Mouse (Mus musculus): Measurements from ENCODE around the gene Ifitm6. TPM values are rescaled to one million over a fixed set of nuclear protein-coding genes. Genes with fewer than 3 reads are reported as not detected.
"Not testable (repeated sequence)": the region's sequence is repeated elsewhere in the genome, so short reads cannot be mapped to it uniquely, and the experiment has no call there.

Ifitm6 gene
- polyA plus RNA-seq, 1 experiment from 2014 or later = 0.27 TPM

DNA sequence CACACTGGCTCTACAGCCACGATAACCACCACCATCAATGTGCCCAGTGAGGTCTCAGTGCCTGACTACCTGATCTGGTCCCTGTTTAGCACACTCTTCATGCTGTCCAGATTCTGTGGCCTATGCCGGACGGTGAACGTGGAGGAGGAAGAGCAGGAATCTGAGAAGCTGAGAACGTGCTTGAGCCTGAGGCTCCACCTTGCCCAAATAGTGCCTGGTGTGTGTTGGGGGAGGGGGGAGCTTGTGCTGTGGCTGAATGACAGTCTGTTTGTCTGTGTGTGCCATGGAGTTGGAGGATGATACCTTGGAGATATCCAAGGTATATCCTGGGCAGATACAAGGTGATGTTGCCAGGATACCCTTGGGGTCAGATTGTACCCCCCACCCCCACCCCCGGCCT is 27.5 kb downstream of the Ifitm6 start:
- Histone ChIP-seq H3K4me2 (ENCODE audit: low read length) (no peak overlapping the region), H3K27me3 (replicated peaks; ENCODE audit: control insufficient read depth, insufficient read depth, low read length) (no peaks in the 10 kb centered on the region), H3K4me3 (ENCODE audit: low read depth, low read length) (no peak overlapping the region), H3K4me1 (ENCODE audit: control insufficient read depth, insufficient read depth, low read length) (no peaks in the 10 kb centered on the region), H3K9me3 (replicated peaks; ENCODE audit: control insufficient read depth, low read length) (no peaks in the 10 kb centered on the region), H3K9ac (ENCODE audit: low read length) (no peak overlapping the region), H3K36me3 (ENCODE audit: control insufficient read depth, insufficient read depth, low read length) (no peaks in the 10 kb centered on the region), H3K27ac (ENCODE audit: low read depth, low read length) (no peak overlapping the region)
- no peak for DNase-seq (ENCODE audit: low spot score)
- no peak for ATAC-seq
- WGBS = 80% methylated on average over 6 of the region's 6 CpGs

DNA sequence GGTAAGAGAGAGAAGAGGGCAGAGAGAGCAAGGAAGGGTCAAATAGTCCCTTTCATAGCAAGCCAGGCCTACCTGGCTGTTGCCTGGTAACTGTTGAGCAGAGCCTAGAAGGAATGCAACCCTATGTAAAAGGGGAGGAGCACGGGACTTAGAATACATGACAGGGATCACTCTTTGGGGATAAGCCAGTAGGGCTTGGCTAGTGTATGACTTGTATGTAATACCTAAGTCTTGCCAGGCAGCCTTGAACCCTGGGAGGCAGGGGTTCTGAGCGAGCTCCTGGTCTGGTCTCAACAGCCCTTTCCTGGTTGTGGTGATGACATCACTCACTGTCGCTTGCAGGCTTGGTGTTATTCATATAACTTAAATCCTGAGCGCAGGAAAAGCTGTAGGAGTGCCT is 28.7 kb downstream of the Ifitm6 start:
- ATAC-seq = no peak
- no peaks in the 10 kb centered on the region for H3K9me3 ChIP-seq (replicated peaks; ENCODE audit: control insufficient read depth, low read length)
- no peak overlapping the region for H3K4me2 ChIP-seq (ENCODE audit: low read length)
- no peak overlapping the region for H3K27ac ChIP-seq (ENCODE audit: low read depth, low read length)
- 80% methylated on average over 4 of the region's 4 CpGs for WGBS
- no peaks in the 10 kb centered on the region for H3K36me3 ChIP-seq (ENCODE audit: control insufficient read depth, insufficient read depth, low read length)
- no peak overlapping the region for H3K9ac ChIP-seq (ENCODE audit: low read length)
- DNase-seq (ENCODE audit: low spot score) = no peak
- no peak overlapping the region for H3K4me3 ChIP-seq (ENCODE audit: low read depth, low read length)
- H3K4me1 ChIP-seq (ENCODE audit: control insufficient read depth, insufficient read depth, low read length) = no peaks in the 10 kb centered on the region
- H3K27me3 ChIP-seq (replicated peaks; ENCODE audit: control insufficient read depth, insufficient read depth, low read length) = no peaks in the 10 kb centered on the region

DNA sequence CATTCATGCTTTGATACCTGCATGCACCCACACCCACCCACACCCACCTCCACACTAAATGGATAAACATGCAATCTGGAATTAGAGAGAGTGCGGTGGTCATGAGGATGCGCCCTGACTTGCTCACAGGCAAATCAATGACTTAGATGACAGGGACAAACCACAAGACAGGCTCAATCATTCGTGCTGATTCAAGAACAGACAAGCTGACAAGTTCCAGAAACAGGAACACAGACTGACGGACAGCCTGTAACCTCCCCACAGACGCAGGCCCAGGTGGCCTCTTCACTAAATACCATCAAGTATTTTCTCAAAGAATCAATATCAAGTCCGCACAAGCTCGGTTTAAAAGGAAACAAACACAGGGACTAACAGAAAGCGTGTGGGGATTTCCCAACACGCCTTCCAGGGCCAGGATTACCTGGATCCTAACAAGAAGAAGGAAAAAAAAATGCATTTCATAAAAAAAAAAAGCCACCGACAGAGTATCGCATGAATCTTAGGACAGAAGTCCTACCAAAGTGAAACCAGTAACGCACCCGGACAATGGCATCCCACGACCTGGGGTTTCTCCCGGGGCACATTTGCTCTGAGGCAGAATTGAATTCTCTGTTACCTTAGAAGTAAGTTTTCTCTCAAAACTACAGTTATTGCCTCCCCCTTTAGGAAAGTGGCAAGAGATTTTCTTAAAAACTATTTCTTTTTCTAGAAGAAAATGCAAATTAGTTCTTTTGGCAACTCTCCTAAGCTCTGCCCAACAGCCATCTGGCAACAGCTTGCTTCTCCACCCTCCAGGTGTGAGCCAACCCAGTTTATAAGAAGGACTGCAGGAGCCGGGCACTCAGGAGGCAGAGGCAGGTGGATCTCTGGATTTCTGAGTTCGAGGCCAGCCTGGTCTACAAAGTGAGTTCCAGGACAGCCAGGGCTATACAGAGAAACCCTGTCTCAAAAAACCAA is 30.3 kb downstream of the Ifitm6 start:
- Histone ChIP-seq H3K4me2 (ENCODE audit: low read length) (no peak overlapping the region), H3K4me3 (ENCODE audit: low read depth, low read length) (no peak overlapping the region), H3K9ac (ENCODE audit: low read length) (no peak overlapping the region), H3K9me3 (replicated peaks; ENCODE audit: control insufficient read depth, low read length) (no peaks in the 10 kb centered on the region), H3K4me1 (ENCODE audit: control insufficient read depth, insufficient read depth, low read length) (no peaks in the 10 kb centered on the region), H3K27ac (ENCODE audit: low read depth, low read length) (no peak overlapping the region), H3K36me3 (ENCODE audit: control insufficient read depth, insufficient read depth, low read length) (no peaks in the 10 kb centered on the region), H3K27me3 (replicated peaks; ENCODE audit: control insufficient read depth, insufficient read depth, low read length) (no peaks in the 10 kb centered on the region)
- ATAC-seq = no peak
- WGBS = 88% methylated on average over 17 of the region's 17 CpGs
- no peak for DNase-seq (ENCODE audit: low spot score)

DNA sequence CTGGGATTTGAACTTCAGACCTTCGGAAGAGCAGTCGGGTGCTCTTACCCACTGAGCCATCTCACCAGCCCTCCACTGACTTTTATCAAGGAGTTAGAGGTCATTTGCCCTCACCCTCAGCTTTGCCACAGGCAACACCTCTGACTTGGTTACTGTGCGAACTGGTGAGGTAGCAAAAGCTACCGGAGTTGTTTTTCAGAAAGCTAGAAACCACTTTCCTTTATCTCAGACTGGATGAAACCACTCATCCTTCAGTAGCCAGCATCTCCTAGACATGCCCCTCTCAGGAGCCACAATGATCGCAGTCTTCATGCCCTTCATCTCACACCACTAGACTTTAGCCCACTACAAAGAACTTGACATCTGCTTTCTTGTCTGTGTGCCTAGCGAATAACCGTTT is 34.8 kb downstream of the Ifitm6 start:
- no peaks in the 10 kb centered on the region for H3K4me1 ChIP-seq (ENCODE audit: control insufficient read depth, insufficient read depth, low read length)
- H3K27me3 ChIP-seq (replicated peaks; ENCODE audit: control insufficient read depth, insufficient read depth, low read length) = no peaks in the 10 kb centered on the region
- no peak overlapping the region for H3K9ac ChIP-seq (ENCODE audit: low read length)
- no peak for DNase-seq (ENCODE audit: low spot score)
- H3K9me3 ChIP-seq (replicated peaks; ENCODE audit: control insufficient read depth, low read length) = no peaks in the 10 kb centered on the region
- ATAC-seq = no peak
- WGBS = 95% methylated on average over 7 of the region's 7 CpGs
- H3K4me2 ChIP-seq (ENCODE audit: low read length) = no peak overlapping the region
- H3K4me3 ChIP-seq (ENCODE audit: low read depth, low read length) = no peak overlapping the region
- H3K36me3 ChIP-seq (ENCODE audit: control insufficient read depth, insufficient read depth, low read length) = no peaks in the 10 kb centered on the region
- H3K27ac ChIP-seq (ENCODE audit: low read depth, low read length) = no peak overlapping the region

DNA sequence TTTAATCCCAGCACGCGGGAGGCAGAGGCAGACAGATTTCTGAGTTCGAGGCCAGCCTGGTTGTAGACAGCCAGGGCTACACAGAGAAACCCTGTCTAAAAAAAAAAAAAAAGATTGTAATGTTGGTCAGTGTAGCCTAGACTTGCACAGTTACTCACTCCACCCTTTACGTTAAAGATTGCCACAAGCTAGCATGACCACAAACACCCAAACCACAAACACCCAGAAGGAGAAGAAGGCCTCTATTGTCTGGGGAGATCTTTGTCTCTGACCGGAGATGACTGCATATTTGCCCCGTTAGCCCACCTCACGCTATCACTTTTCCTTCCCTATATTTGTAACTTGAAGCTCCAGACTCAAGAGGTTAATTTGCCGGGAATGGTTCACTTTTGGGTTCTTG is 36.0 kb downstream of the Ifitm6 start:
- Histone ChIP-seq H3K4me1 (ENCODE audit: control insufficient read depth, insufficient read depth, low read length) (no peaks in the 10 kb centered on the region), H3K27ac (ENCODE audit: low read depth, low read length) (no peak overlapping the region), H3K4me2 (ENCODE audit: low read length) (no peak overlapping the region), H3K9me3 (replicated peaks; ENCODE audit: control insufficient read depth, low read length) (no peaks in the 10 kb centered on the region), H3K9ac (ENCODE audit: low read length) (no peak overlapping the region), H3K27me3 (replicated peaks; ENCODE audit: control insufficient read depth, insufficient read depth, low read length) (no peaks in the 10 kb centered on the region), H3K36me3 (ENCODE audit: control insufficient read depth, insufficient read depth, low read length) (no peaks in the 10 kb centered on the region), H3K4me3 (ENCODE audit: low read depth, low read length) (no peak overlapping the region)
- DNase-seq (ENCODE audit: low spot score) (no peak), ATAC-seq (no peak)
- 92% methylated on average over 8 of the region's 8 CpGs for WGBS

DNA sequence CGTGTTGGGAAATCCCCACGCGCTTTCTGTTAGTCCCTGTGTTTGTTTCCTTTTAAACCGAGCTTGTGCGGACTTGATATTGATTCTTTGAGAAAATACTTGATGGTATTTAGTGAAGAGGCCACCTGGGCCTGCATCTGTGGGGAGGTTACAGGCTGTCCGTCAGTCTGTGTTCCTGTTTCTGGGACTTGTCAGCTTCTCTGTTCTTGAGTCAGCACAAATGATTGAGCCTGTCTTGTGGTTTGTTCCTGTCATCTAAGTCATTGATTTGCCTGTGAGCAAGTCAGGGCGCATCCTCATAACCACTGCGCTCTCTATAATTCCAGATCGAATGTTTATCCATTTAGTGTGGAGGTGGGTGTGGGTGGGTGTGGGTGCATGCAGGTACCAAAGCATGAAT is 41.0 kb downstream of the Ifitm6 start:
- H3K27me3 ChIP-seq (replicated peaks; ENCODE audit: control insufficient read depth, insufficient read depth, low read length); H3K27ac ChIP-seq (ENCODE audit: low read depth, low read length); H3K9ac ChIP-seq (ENCODE audit: low read length); ATAC-seq; DNase-seq (ENCODE audit: low spot score); H3K36me3 ChIP-seq (ENCODE audit: control insufficient read depth, insufficient read depth, low read length); H3K4me3 ChIP-seq (ENCODE audit: low read depth, low read length); H3K4me1 ChIP-seq (ENCODE audit: control insufficient read depth, insufficient read depth, low read length); H3K4me2 ChIP-seq (ENCODE audit: low read length); H3K9me3 ChIP-seq (replicated peaks; ENCODE audit: control insufficient read depth, low read length): not testable (repeated sequence)
- WGBS = 96% methylated on average over 9 of the region's 9 CpGs

DNA sequence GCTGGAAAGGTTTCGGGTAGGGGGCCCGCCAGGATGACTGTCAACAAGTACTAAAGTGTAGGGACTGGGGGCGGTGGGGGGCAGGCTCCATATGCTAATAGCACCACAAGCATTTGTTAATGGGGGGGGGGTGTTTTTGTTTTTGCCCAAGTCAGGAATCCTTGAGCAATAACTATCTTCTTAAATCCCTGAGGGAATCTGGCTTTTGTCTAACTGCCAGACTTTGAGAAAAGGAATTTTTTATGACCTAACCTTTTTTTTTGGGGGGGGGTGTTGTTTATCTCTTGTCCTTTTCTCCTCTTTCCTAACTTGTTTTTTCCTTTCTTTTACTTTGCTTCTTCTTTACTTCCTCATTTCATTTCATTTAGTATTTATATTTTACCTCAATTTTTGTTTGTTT is 42.3 kb downstream of the Ifitm6 start:
- no peak overlapping the region for H3K27ac ChIP-seq (ENCODE audit: low read depth, low read length)
- no peak overlapping the region for H3K4me2 ChIP-seq (ENCODE audit: low read length)
- H3K36me3 ChIP-seq (ENCODE audit: control insufficient read depth, insufficient read depth, low read length) = no peaks in the 10 kb centered on the region
- no peak overlapping the region for H3K9ac ChIP-seq (ENCODE audit: low read length)
- DNase-seq (ENCODE audit: low spot score) = no peak
- H3K27me3 ChIP-seq (replicated peaks; ENCODE audit: control insufficient read depth, insufficient read depth, low read length) = 0 out of 2 replicates have a peak, but pooled peaks cover 6% of the 10 kb centered on the region
- ATAC-seq = no peak
- no peak overlapping the region for H3K4me3 ChIP-seq (ENCODE audit: low read depth, low read length)
- H3K9me3 ChIP-seq (replicated peaks; ENCODE audit: control insufficient read depth, low read length) = no peaks in the 10 kb centered on the region
- 41% methylated on average over 3 of the region's 3 CpGs for WGBS
- peaks cover 2% of the 10 kb centered on the region; the same call in 1 of the 2 replicates for H3K4me1 ChIP-seq (ENCODE audit: control insufficient read depth, insufficient read depth, low read length)

DNA sequence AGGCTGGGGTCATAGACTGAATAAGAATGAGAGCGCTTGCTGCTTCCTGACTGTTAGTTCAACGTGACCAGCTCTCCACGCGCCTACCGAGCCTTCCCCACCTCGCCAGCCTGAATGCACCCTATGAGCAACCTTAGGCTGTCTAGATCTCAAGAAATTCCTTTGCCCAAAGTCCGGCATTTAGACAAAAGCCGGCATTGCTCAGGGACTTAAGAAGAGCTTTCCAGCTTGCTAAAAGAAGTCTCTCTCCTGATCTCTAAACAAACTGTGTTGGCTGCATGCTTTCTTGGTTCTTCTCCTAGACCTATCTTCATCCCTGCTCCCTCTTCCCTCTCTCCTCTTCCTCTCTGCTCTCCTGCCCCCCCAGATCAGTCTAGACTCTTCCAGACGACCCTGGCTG is 42.8 kb downstream of the Ifitm6 start:
- DNase-seq (ENCODE audit: low spot score) = no peak
- H3K4me1 ChIP-seq (ENCODE audit: control insufficient read depth, insufficient read depth, low read length) = peaks cover 2% of the 10 kb centered on the region; the same call in 1 of the 2 replicates
- no peak overlapping the region for H3K27ac ChIP-seq (ENCODE audit: low read depth, low read length)
- 14% methylated on average over 9 of the region's 9 CpGs for WGBS
- H3K27me3 ChIP-seq (replicated peaks; ENCODE audit: control insufficient read depth, insufficient read depth, low read length) = 0 out of 2 replicates have a peak, but pooled peaks cover 6% of the 10 kb centered on the region
- no peaks in the 10 kb centered on the region for H3K9me3 ChIP-seq (replicated peaks; ENCODE audit: control insufficient read depth, low read length)
- H3K9ac ChIP-seq (ENCODE audit: low read length) = no peak overlapping the region
- H3K36me3 ChIP-seq (ENCODE audit: control insufficient read depth, insufficient read depth, low read length) = no peaks in the 10 kb centered on the region
- no peak overlapping the region for H3K4me2 ChIP-seq (ENCODE audit: low read length)
- no peak for ATAC-seq
- H3K4me3 ChIP-seq (ENCODE audit: low read depth, low read length) = no peak overlapping the region
